Mouse (Mus musculus) macrophage (primary cell): ENCODE results near the gene Rwdd1. TPM values are rescaled to one million over a fixed set of nuclear protein-coding genes. Genes with fewer than 3 reads are reported as not detected.

ENCODE experiments used
- H3K27ac ChIP-seq: fragments of 350-480 bp; formaldehyde crosslinking; 2 replicates; pipeline ENCODE4 v1.9.0; 2021
- H3K36me3 ChIP-seq: fragments of 350-480 bp; formaldehyde crosslinking; 2 replicates; pipeline ENCODE4 v1.9.0; 2021; ENCODE audit errors: inconsistent target
- H3K4me3 ChIP-seq: fragments of 350-480 bp; formaldehyde crosslinking; 2 replicates; pipeline ENCODE4 v1.9.0; 2021; ENCODE audit errors: inconsistent target
- H3K79me2 ChIP-seq: fragments of 350-480 bp; formaldehyde crosslinking; 2 replicates; pipeline ENCODE4 v1.9.0; 2021; ENCODE audit errors: inconsistent target
- WGBS: methylation state at CpG from one replicate; pipeline ENCODE4 v1.1.7; 2026; ENCODE audit warnings: inconsistent platforms; ENCODE audit not compliant: missing documents; 5-methylcytosine and 5-hydroxymethylcytosine counted together
- polyA plus RNA-seq: library from polyadenylated mRNA; stranded (reverse); fragments of 250-400 nt; gene quantifications from 3 replicates; pipeline ENCODE4 v1.2.4, GENCODE M21; 2018; ENCODE audit warnings: inconsistent platforms

Rwdd1 gene
- polyA plus RNA-seq, 1 experiment from 2014 or later: 157 TPM

- Histone ChIP-seq H3K4me3 (no peak overlapping the region), H3K36me3 (no peaks in the 10 kb centered on the region), H3K79me2 (no peaks in the 10 kb centered on the region), H3K27ac (no peak overlapping the region)
- WGBS: 98% methylated on average over 7 of the region's 7 CpGs
Measured at GRCm38 (mm10) chr10:33974781-33975494, 44.5 kb downstream of the Rwdd1 start.

- Histone ChIP-seq H3K27ac (no peak overlapping the region), H3K36me3 (peaks cover 16% of the 10 kb centered on the region), H3K79me2 (peaks cover 33% of the 10 kb centered on the region), H3K4me3 (no peak overlapping the region)
- 82% methylated on average over 3 of the region's 3 CpGs for WGBS
Measured at GRCm38 (mm10) chr10:33952509-33952908, 66.9 kb downstream of the Rwdd1 start.

- Histone ChIP-seq H3K79me2 (peaks cover 48% of the 10 kb centered on the region), H3K36me3 (peaks cover 28% of the 10 kb centered on the region), H3K27ac (peak within 1 kb of the TSS; percentile 66), H3K4me3 (peak within 1 kb of the TSS; percentile 82)
- under 1% methylated on average over 41 of the region's 42 CpGs for WGBS
Measured at GRCm38 (mm10) chr10:33950803-33951583, 68.4 kb downstream of the Rwdd1 start, which contains the start of gene Zup1. Gene Zup1, minus strand, starts transcription at chr10:33951269.

Other genes with a start within 250 kb of the Rwdd1 start
- not detected in 3 replicates for gene Sult3a2, start 232.9 kb downstream of the Rwdd1 start, polyA plus RNA-seq
- gene Sult3a1, start 161.9 kb downstream of the Rwdd1 start, polyA plus RNA-seq: not detected in 3 replicates
- gene Rsph4a, start 114.5 kb downstream of the Rwdd1 start, polyA plus RNA-seq: not detected in 3 replicates
- gene Zup1, start 68.4 kb downstream of the Rwdd1 start, polyA plus RNA-seq: 17.3 to 42.8 TPM (median 20.3 TPM) in 3 replicates
- gene Trappc3l, start 18.0 kb upstream of the Rwdd1 start, polyA plus RNA-seq: not detected in 3 replicates
- gene Calhm4, start 24.7 kb upstream of the Rwdd1 start, polyA plus RNA-seq: not detected in 3 replicates
- gene Calhm5, start 76.9 kb upstream of the Rwdd1 start, polyA plus RNA-seq: 0.07 to 0.09 TPM in 2 of 3 replicates, not detected in the other
- 7.2 to 99.9 TPM (median 13.6 TPM) in 3 replicates for gene Calhm6, start 108.4 kb upstream of the Rwdd1 start, polyA plus RNA-seq
- gene Dse, start 188.1 kb upstream of the Rwdd1 start, polyA plus RNA-seq: 52.7 to 100 TPM (median 77.5 TPM) in 3 replicates